Mouse (Mus musculus) adrenal gland, adult 18-20 months (tissue): ENCODE measurements around the gene Map3k1. TPM values are rescaled to one million over a fixed set of nuclear protein-coding genes. Genes with fewer than 3 reads are reported as not detected.

Experiments
- DNase-seq, 2 experiments: peaks; one replicate each; pipeline ENCODE4 v3.0.0; 2021 to 2022; ENCODE audit warnings: low spot score in 2 of 2
- total RNA-seq, 2 experiments: library from RNA; stranded (reverse); gene quantifications; 1 replicate in 1 of 2; 2 replicates in 1 of 2; pipeline ENCODE4 v1.2.3; 2021

Gene Map3k1
- total RNA-seq, 2 experiments from 2014 or later: 38.2 to 42.7 TPM

DNA sequence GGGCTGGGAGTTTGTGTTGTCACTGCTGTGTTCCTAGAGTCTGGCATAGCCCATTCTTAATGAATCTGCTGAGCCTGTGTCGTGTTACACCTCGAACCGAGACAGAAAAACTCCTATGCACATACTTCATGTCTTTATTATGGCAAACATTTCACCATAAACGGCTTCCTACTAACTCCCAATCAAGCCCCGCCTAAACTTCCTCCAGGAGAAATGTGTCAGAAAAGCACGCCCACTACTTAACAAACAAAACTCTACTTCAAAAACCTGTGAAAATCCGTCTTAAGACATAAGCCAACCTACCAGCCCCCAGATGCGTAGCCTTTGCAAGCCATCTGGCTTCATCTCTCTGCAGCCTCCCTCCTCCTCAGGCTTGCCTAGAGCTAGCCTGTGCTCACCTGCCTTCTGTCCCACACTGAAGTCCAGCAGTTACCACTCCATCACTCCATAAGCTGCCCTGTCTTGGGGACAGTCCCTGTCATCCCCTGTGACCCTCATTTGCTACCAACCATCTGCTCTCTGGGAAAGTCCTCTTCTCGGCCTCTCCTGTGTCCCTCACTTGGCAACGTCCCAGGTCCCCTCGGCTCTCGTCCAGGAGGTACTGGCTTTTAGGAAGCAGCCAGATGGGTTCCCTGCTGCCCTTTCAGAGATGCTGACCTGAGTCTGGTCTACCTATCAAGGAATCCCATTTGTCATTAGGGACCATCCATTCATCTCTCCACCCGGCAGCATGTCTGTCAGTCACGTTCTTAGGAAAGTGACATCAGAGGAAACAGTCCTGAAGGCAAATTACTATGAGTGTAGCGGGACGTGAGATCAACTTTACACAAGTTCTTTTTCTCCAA lies 16.4 kb downstream of the Map3k1 start:
- DNase-seq: peak in 1 of 2 experiments; percentile 50

DNA sequence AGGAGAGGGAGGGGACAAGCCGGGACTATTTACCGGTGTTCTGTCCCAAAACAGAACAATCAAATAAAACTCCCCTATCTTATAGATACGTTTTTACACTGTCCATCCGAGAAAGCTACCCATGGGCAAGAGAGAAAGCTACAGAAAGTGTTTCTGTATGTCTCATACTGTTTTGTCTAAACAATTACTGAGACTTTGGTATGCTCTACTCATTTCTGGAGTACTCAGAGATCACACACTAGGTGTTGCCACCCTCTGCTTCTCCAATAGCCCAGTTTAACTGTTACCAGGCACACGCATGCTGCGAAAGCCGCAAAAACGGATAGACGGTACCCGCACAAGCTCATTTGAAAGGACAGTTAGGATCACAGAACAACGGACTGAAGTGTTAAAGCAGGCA lies 17.2 kb downstream of the Map3k1 start:
- no peak for DNase-seq

DNA sequence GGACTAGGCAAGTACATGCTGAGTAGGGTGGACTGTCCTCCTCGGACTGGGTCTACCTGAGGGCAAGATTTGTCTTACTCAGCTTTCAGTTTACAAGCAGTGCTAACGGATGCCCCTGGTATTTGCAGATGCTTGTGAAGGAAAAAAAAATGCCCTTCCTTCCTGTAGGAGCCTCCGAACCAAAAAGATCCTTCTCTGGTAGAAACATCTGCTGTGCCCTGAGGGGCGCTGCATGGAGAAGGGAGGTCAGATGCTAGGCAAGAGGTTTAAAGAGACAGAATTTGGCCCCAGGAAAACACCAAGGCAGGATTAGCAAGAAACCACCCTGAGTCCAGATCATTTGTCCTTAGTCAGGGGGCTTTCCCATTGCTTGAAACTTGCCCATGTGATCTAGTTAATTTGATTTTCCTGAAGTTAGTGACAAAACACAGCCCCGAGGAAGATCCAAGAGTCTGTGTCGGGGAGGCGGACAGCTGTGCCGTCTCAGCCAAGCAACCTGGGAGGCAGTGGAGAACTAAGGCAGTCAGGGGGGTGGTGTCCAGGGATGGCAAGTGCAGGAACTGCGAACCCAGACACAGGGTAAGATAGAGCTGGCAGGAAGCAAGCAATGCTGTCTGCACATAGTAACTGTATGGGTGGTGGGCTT lies 19.2 kb downstream of the Map3k1 start:
- no peak for DNase-seq

DNA sequence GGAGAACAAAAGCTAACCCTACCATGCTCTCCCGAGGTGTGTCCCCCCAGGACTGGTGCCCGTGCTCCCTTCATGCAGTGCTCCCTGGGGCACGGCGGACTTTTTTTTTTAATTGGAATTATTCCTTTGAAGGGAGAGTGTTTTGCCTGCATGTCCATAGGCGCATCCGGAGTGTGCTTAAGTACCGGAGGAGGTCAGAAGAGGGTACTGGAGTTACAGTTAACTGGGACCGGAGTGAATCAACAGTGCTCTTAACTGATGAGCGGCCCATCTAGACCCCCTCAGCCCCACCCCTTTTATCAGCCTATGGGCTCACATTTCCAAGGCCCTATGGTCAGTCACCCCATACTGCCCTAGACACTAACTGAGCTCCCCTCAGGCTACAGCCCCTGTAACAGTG lies 19.9 kb downstream of the Map3k1 start:
- DNase-seq: no peak

DNA sequence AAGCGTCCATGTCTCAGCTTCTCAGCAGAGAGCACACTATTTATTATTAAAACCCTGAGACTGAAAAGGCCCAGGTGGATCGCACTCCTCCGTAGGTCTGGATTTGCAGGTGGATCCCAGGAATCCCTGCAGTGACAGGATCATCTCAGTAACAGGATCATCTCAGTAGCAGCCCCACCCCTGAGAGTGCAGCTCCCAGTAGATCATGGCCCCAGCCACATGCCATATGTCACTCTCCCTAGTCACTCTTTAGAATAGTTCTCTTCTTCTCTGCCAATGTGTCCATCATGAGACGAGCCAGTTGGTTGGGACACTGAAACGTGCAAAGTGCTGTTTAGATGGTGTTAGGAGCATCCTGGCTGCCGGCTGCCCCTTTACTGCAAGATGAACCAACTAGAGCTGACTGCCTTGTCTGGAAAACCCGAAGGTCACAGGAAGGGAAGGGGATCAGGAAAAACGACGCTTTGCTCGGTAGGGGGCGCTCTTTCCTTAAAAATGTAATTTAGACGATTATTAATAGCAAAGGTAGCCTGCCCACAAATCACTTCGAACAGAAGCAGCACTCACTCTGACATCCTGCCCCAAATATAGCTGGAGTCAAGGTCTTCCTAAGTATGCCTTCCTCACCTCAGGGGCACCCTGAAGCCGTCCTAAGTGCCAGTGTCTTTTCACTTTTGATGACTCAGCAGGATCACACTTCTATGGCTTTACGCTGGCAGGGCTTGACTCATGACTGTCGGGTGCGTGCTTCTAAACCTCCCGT lies 20.8 kb downstream of the Map3k1 start:
- peak; percentile 83 to 88 for DNase-seq

DNA sequence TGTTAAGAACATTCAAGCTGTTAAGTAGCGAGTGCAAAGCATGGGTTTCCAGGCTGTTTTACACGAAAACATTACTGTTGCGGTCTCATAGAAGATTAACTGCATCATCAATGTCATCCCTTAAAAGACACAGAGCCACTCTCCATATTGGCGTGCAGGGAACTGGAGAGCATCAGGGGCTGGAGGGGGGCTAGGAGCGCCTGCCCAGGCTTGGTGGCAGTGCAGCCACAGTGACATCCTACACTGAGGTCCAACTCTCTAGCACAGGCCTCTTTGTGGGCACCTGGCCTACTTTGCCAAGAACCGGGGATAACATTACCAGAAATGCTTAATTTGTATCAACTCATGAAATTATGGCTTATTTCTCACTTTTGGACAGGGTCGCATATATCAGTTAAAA lies 22.2 kb downstream of the Map3k1 start:
- DNase-seq: no peak

DNA sequence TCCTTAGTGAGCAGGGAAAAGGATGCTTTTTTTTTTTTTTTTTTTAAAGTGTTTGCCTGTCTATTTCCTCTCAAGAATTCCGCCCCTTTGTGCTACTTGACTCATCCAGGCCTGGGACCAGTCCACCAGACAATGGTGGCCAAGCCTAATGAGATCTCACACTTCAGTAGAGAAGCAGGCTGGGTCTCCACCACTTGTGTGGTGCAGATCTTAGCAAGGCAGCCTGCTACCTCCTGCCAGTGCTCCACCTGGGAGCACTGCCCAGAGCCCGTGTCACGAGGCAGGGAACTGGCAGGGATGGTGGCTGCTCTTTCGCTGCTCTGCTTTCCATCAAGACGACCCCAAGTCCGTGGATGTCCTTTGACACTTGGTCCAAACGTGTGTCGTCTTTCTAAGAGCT lies 25.3 kb downstream of the Map3k1 start:
- DNase-seq: peak in 1 of 2 experiments; percentile 13

DNA sequence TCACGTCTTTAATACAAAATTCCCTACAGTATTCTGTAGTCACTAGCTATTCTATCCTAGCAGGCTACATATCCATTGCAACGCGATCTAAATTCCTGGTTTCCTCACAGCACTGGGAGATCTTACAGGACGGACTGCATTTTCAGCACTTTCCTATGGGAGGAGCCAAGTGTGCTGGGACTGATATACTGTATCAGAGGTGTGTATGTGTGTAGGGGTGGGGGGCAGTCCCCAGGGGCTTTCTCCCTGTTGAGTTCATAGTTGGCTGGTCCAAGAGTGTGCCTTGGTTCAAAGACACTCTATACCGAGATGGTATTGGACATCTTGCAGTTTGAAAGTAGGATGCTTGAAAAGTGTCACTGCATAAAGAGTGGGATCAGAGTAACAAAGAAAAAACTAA lies 29.3 kb downstream of the Map3k1 start:
- DNase-seq: no peak

DNA sequence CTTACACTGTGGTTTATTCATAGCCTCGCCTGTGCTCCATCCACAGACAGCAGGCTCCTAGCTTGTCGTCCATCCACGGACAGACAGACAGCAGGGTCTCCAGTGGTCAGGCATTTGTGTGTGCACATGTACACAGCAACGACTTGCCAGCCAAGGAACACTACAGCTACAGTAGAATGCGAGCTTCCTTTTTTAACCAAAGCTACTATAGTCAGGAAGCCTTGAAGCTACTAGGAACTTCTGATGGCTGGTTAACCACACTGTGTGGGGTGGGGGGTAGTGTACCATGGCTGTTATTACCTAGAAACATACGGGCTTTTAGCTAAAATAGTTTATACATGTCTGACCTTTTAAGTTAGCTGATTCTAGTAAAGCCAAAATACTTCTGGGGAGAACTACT lies 30.2 kb downstream of the Map3k1 start:
- DNase-seq: no peak

DNA sequence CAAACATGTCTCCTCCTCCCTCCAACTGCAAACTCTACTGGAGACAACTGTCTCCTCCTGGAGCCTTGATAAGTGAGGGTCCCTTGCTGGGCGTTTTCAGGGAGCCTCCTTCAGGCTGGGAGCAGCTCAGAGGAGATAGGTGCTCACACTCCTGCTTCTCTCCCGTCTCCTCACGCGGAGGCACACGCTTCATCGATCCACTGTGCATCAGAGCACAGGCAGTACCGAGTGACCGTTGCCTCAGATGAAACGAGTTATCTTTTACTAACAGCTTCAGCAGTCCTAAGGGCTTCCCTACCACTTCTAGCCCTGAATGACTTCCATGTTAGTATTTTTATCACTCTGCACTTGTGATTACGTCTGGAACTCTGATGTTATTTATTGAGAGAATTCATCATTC lies 30.9 kb downstream of the Map3k1 start:
- DNase-seq: no peak

DNA sequence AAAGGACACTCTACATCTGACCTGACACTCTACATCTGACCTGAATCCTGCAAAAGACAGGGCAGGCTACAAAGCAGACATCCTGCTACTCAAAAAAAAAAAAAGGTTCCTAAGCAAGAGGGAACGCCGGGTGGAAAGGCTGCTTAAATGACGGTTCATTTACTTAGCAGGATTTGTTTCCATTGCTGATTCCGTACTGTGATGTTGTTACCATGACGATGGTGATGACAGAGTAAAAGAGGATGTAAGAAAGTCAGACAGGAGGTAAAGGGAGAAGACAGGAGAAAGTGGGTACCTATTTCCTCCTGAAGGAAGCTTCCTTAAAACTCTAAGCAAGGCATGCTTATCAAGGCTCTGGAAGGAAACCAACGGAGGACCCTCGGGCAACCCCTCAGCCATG lies 31.6 kb downstream of the Map3k1 start:
- DNase-seq: no peak

DNA sequence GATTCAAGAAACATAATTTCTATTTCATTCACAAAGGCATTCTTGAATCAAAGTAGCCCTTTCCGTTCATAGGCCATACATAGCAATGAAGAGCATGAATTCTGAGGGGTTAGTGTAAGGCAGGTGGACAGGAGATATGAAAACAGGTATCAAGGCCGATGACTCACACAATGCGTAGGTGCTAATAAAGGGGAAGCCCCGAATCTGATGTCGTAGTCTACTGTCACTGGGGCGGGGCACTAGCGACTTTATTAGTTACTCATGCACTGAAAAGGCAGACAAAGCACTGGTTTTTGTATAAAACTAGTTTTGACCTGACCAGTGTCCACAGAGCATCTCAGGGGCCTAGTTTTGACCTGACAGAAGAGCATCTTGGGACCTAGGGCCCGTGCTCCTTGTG lies 36.7 kb downstream of the Map3k1 start:
- DNase-seq: no peak

DNA sequence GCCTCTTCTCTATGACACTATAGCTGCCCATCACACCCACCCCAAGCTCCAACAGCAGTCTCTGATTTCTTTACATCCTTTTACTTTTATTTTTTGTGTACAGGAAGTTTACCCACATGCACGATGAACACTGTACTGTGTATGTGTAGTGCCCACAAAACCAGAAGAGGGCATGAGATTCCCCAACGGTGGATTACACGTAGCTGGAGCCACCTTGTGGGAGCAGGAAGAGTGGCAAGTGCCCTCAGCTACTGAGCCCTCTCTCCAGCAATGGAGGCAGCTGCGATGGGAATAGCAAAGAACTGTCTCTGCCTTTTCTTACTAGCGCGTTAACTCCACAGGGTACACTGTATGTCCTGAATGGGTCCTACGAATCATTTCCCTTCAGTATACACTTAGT lies 37.6 kb downstream of the Map3k1 start:
- DNase-seq: peak in 1 of 2 experiments; percentile 48

DNA sequence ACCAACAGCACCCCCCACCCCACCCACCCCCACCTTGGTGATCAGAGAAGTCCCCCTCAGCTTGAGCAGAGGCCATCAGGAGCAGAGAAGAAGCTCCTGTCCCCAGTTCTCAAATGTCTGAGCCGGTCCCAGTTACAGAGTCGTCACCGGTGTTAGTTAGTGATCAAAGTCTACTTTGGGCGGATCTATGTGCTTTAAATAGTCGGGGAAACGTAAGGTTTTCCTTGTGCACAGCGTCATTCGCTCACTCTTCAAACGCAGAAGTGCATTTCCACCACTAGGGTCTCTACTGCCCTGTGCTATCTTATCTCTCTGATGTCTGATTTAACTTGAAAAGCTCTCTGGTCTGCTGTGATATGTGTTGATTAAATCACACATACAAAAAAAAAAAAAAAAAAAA lies 38.0 kb downstream of the Map3k1 start:
- no peak for DNase-seq

DNA sequence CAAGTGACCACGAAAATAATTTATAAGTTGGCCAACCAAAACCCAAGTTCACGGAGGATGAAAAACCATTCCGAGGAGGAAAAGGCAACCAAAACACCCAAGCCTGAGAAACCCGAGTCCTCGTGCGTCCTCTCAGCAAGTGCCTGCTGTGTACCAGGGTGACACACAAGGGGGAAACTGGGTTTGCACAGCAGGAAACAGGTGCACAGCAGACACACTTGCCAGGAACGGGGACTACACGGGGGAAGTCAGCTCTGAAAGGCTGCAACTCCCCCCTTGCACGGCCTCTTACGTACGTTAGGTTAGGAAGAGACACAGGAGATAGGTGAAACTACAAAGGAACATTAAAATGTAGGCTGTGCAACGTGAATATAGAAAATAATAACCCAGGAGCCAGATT lies 46.3 kb downstream of the Map3k1 start:
- no peak for DNase-seq

DNA sequence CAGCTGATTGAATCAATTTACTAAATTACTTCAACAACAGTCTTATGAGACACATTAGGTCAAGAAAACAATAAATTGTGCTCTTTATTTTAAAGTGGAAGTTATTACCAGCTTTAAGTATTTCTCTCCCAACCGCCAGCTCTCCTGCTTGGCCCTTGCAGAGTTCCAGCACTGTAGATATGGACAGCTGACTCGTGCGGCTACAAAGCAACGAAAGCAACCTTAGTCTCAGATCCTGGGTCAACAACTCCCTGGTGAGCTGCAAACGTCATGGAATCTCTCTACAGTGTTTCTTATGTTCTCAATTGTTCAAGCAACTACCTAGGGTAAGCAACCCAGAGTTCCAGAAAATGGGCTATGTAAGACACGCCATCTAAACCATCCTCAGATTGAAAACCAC lies 51.8 kb downstream of the Map3k1 start:
- no peak for DNase-seq

DNA sequence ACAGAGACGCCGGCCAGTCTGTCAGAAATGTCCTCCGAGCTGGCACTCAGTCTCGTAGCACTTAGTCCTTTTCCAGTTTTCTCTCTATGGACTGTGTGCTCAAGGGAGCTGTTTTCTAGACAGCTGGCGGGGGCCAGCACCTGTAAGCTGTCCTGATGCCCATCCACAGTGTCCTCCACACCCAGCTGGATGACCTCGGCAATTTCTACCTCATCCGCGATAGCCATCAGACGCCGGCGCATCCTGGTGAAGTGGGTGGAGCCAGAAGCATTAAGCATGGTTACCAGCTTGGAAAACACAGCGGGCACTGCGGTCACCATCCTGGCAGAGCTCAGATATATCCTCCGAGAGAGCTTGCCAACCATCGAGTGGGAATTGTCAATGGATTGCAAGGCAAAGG lies 52.9 kb downstream of the Map3k1 start:
- no peak for DNase-seq

DNA sequence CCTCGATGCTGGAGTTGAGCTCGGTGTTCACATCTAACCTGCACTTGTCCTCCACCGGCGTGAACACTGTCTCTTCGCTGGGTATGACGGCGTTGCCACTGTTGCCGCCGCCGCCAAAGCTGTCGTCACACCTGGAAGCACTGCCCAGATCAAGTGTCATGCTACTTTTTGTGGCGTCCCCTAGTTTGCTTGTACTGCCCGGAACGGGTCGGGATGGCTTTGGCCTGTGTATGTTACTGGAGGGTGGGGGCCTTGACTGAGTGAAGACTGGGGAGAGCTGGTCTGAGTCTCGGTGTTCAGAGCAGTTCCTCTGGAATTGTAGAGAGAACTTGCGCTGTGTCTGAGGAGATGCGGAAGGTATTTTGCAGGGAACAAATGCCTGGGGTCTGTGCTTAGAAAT lies 53.4 kb downstream of the Map3k1 start:
- DNase-seq: no peak

DNA sequence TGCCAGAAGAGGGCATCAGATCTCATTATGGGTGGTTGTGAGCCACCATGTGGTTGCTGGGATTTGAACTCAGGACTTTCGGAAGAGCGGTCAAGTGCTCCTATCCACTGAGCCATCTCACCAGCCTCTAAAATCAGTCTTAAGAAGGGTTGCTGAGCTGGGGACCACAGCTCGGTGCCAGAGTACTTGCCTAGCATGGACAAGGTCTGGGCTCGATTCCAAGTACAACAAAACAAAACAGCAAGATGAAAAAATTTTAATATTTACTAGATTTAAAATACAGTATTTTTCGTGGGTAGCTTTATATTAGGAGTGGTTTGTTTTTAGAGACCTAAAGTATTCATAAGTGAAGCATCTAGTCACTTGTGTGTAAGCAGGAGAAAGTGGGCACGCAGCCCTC lies 55.5 kb downstream of the Map3k1 start:
- no peak for DNase-seq

DNA sequence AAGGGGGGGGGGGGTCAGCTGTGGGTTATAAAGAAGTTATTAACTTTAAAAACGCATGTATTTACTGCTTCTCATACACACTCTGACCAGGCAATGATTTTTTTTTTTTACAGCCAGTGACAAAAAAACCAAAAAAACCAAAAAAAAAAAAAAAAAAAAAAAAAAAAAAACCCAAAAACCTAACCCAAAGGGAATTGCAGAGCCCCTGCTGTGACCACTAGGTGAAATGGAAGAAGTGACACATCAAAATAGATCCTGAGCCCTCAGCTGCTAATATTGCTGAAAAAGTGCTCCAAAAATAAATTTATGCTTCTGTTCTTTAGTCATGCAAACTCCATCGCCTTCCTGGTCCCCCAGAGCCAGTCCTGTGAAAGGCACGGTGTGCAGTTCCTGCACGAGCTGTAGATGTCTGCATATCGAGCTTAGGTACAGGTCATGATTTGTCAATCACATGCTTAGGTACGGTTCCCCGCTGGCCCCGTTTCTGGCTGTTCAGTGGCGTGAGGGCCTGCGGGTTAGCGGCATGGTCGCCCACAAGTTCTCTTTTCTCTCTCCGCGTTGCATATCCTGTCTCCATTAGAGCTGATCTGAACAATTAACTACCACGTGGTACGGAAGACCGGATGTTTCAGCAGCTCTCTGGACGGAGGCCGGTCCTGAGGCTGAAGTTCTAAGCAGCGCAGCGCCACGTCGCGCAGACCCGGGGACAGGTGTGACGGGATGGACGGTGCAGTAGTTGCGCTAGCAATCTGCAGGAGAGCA lies 60.3 kb downstream of the Map3k1 start:
- no peak for DNase-seq

DNA sequence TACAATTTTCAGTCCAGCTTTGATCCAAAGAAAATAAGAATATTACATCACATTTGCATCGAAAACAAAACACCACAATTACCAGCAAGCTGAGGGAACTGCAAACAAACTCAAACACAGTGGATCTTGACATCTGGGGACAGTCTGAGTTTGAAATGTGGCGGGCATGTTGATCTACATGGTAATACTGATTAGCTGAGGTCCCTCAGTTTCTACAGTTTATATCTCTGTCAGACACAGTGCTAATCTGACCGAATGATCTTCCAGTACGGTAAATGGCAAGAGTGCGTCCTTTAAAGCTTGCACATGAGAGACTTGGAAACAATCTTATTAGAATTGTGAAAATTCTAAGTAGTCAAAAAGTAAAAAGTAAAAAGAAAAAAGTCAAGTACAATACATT lies 62.0 kb downstream of the Map3k1 start:
- DNase-seq: no peak
